Mouse (Mus musculus): ENCODE results near the gene Scnn1b. TPM values are rescaled to one million over a fixed set of nuclear protein-coding genes. Genes with fewer than 3 reads are reported as not detected.

Scnn1b gene
- 0.17 TPM in 1 of 2 replicates, not detected in the other for polyA plus RNA-seq (2015; fragmentation: Nextera tagmentation; extraction: Ambion mirVana)

GRCm38 (mm10) chr7:121864858-121865585, at the start of gene Scnn1b:
Scnn1b (plus strand) TSS chr7:121865038.
- Histone ChIP-seq H3K27ac (no peak within 1 kb of the TSS), H3K4me2 (peak within 1 kb of the TSS; percentile 64), H3K4me3 (peak within 1 kb of the TSS; percentile 36), H3K27me3 (peaks cover 35% of the 10 kb centered on the region), H3K9ac (peak within 1 kb of the TSS; percentile 3; the same call in 1 of the 2 replicates), H3K4me1 (replicated peaks) (peaks cover 11% of the 10 kb centered on the region), H3K36me3 (no peaks in the 10 kb centered on the region), H3K9me3 (no peaks in the 10 kb centered on the region)
- WGBS, result 2% methylated on average over 40 of the region's 42 CpGs
- ATAC-seq (ENCODE audit: low FRiP score), result no peak

- Histone ChIP-seq H3K27me3 (no peaks in the 10 kb centered on the region), H3K27ac (no peak overlapping the region), H3K4me1 (replicated peaks) (no peaks in the 10 kb centered on the region), H3K9me3 (no peaks in the 10 kb centered on the region), H3K4me2 (no peak overlapping the region), H3K36me3 (no peaks in the 10 kb centered on the region), H3K9ac (no peak overlapping the region), H3K4me3 (no peak overlapping the region)
- ATAC-seq (ENCODE audit: low FRiP score), result no peak
- 87% methylated on average over 6 of the region's 6 CpGs for WGBS
These were observed 43.2 kb upstream of the Scnn1b start for GRCm38 (mm10) chr7:121821632-121822031.

GRCm38 (mm10) chr7:121828481-121828880, 36.4 kb upstream of the Scnn1b start:
- WGBS, result 70% methylated on average over 1 of the region's 1 CpGs
- Histone ChIP-seq H3K4me2 (no peak overlapping the region), H3K4me3 (no peak overlapping the region), H3K27ac (no peak overlapping the region), H3K27me3 (no peaks in the 10 kb centered on the region), H3K36me3 (no peaks in the 10 kb centered on the region), H3K4me1 (replicated peaks) (no peaks in the 10 kb centered on the region), H3K9ac (no peak overlapping the region), H3K9me3 (no peaks in the 10 kb centered on the region)
- no peak for ATAC-seq (ENCODE audit: low FRiP score)

- H3K4me2 ChIP-seq, result no peak overlapping the region
- H3K9me3 ChIP-seq, result peaks cover 4% of the 10 kb centered on the region; the same call in 1 of the 2 replicates
- H3K4me1 ChIP-seq (replicated peaks), result no peaks in the 10 kb centered on the region
- H3K27me3 ChIP-seq, result no peaks in the 10 kb centered on the region
- no peaks in the 10 kb centered on the region for H3K36me3 ChIP-seq
- H3K4me3 ChIP-seq, result no peak overlapping the region
- ATAC-seq (ENCODE audit: low FRiP score), result no peak
- H3K27ac ChIP-seq, result no peak overlapping the region
- no peak overlapping the region for H3K9ac ChIP-seq
- 88% methylated on average over 7 of the region's 7 CpGs for WGBS
These were observed 29.4 kb upstream of the Scnn1b start for GRCm38 (mm10) chr7:121835392-121835791.

- H3K4me2 ChIP-seq, result no peak overlapping the region
- no peaks in the 10 kb centered on the region for H3K4me1 ChIP-seq (replicated peaks)
- H3K4me3 ChIP-seq, result no peak overlapping the region
- ATAC-seq (ENCODE audit: low FRiP score), result no peak
- peaks cover 4% of the 10 kb centered on the region; the same call in 1 of the 2 replicates for H3K9me3 ChIP-seq
- no peak overlapping the region for H3K27ac ChIP-seq
- H3K27me3 ChIP-seq, result no peaks in the 10 kb centered on the region
- no peaks in the 10 kb centered on the region for H3K36me3 ChIP-seq
- 98% methylated on average over 7 of the region's 7 CpGs for WGBS
- no peak overlapping the region for H3K9ac ChIP-seq
These were observed 28.0 kb upstream of the Scnn1b start for GRCm38 (mm10) chr7:121836827-121837226.

- Histone ChIP-seq H3K4me2 (no peak overlapping the region), H3K4me3 (no peak overlapping the region), H3K9ac (no peak overlapping the region), H3K36me3 (no peaks in the 10 kb centered on the region), H3K27me3 (no peaks in the 10 kb centered on the region), H3K9me3 (no peaks in the 10 kb centered on the region), H3K27ac (no peak overlapping the region), H3K4me1 (replicated peaks) (no peaks in the 10 kb centered on the region)
- no peak for ATAC-seq (ENCODE audit: low FRiP score)
- 75% methylated on average over 7 of the region's 7 CpGs for WGBS
These were observed 24.0 kb upstream of the Scnn1b start for GRCm38 (mm10) chr7:121840810-121841209.

GRCm38 (mm10) chr7:121842234-121842633, 22.6 kb upstream of the Scnn1b start:
- WGBS, result 82% methylated on average over 6 of the region's 6 CpGs
- Histone ChIP-seq H3K9ac (no peak overlapping the region), H3K4me3 (no peak overlapping the region), H3K4me1 (replicated peaks) (no peaks in the 10 kb centered on the region), H3K36me3 (no peaks in the 10 kb centered on the region), H3K4me2 (no peak overlapping the region), H3K27ac (no peak overlapping the region), H3K27me3 (no peaks in the 10 kb centered on the region), H3K9me3 (no peaks in the 10 kb centered on the region)
- ATAC-seq (ENCODE audit: low FRiP score), result no peak

GRCm38 (mm10) chr7:121845964-121846363, 18.9 kb upstream of the Scnn1b start:
- no peaks in the 10 kb centered on the region for H3K4me1 ChIP-seq (replicated peaks)
- WGBS, result 79% methylated on average over 6 of the region's 6 CpGs
- H3K4me2 ChIP-seq, result no peak overlapping the region
- H3K9ac ChIP-seq, result no peak overlapping the region
- H3K27ac ChIP-seq, result no peak overlapping the region
- no peaks in the 10 kb centered on the region for H3K36me3 ChIP-seq
- H3K27me3 ChIP-seq, result no peaks in the 10 kb centered on the region
- no peak for ATAC-seq (ENCODE audit: low FRiP score)
- no peaks in the 10 kb centered on the region for H3K9me3 ChIP-seq
- no peak overlapping the region for H3K4me3 ChIP-seq

GRCm38 (mm10) chr7:121848537-121849168, 16.2 kb upstream of the Scnn1b start:
- no peaks in the 10 kb centered on the region for H3K4me1 ChIP-seq (replicated peaks)
- no peaks in the 10 kb centered on the region for H3K9me3 ChIP-seq
- no peak overlapping the region for H3K9ac ChIP-seq
- whole genome bisulfite sequencing, result 91% methylated on average over 8 of the region's 9 CpGs
- no peak overlapping the region for H3K4me2 ChIP-seq
- ATAC-seq (ENCODE audit: low FRiP score), result no peak
- no peak overlapping the region for H3K27ac ChIP-seq
- H3K36me3 ChIP-seq, result no peaks in the 10 kb centered on the region
- no peaks in the 10 kb centered on the region for H3K27me3 ChIP-seq
- no peak overlapping the region for H3K4me3 ChIP-seq

- H3K4me2 ChIP-seq, result no peak overlapping the region
- ATAC-seq (ENCODE audit: low FRiP score), result no peak
- 92% methylated on average over 11 of the region's 11 CpGs for WGBS
- no peaks in the 10 kb centered on the region for H3K36me3 ChIP-seq
- no peaks in the 10 kb centered on the region for H3K9me3 ChIP-seq
- H3K9ac ChIP-seq, result no peak overlapping the region
- no peak overlapping the region for H3K4me3 ChIP-seq
- H3K27ac ChIP-seq, result no peak overlapping the region
- no peaks in the 10 kb centered on the region for H3K4me1 ChIP-seq (replicated peaks)
- H3K27me3 ChIP-seq, result no peaks in the 10 kb centered on the region
These were observed 7.5 kb upstream of the Scnn1b start for GRCm38 (mm10) chr7:121857177-121857884.

- no peak overlapping the region for H3K9ac ChIP-seq
- H3K4me2 ChIP-seq, result no peak overlapping the region
- no peak overlapping the region for H3K27ac ChIP-seq
- H3K4me3 ChIP-seq, result no peak overlapping the region
- H3K36me3 ChIP-seq, result no peaks in the 10 kb centered on the region
- peaks cover 8% of the 10 kb centered on the region for H3K27me3 ChIP-seq
- no peaks in the 10 kb centered on the region for H3K4me1 ChIP-seq (replicated peaks)
- no peaks in the 10 kb centered on the region for H3K9me3 ChIP-seq
- 82% methylated on average over 8 of the region's 8 CpGs for WGBS
- no peak for ATAC-seq (ENCODE audit: low FRiP score)
These were observed 5.9 kb upstream of the Scnn1b start for GRCm38 (mm10) chr7:121858939-121859338.

- Histone ChIP-seq H3K4me1 (replicated peaks) (no peaks in the 10 kb centered on the region), H3K9ac (no peak overlapping the region), H3K36me3 (no peaks in the 10 kb centered on the region), H3K27ac (no peak overlapping the region), H3K9me3 (no peaks in the 10 kb centered on the region), H3K27me3 (no peaks in the 10 kb centered on the region), H3K4me3 (no peak overlapping the region), H3K4me2 (no peak overlapping the region)
- 80% methylated on average over 3 of the region's 3 CpGs for WGBS
- ATAC-seq (ENCODE audit: low FRiP score), result no peak
These were observed 6.8 kb downstream of the Scnn1b start for GRCm38 (mm10) chr7:121871631-121872030.
